Mouse (Mus musculus) spleen, adult 2 months (tissue): ENCODE data around the gene Olfr875. TPM values are rescaled to one million over a fixed set of nuclear protein-coding genes. Genes with fewer than 3 reads are reported as not detected.

Experiments
- DNase-seq, 2 experiments: peaks; one replicate each; pipeline versions ENCODE4 v3.0.0 to v3.0.0-alpha.2; 2012 to 2021; ENCODE audit warnings: low spot score in 2 of 2, low read depth in 1 of 2
- H3K27ac ChIP-seq: fragments of 200-500 bp; 2 replicates; pipeline ENCODE4 v1.5.1; 2012; ENCODE audit warnings: low read length, inconsistent platforms; ENCODE audit not compliant: insufficient read depth
- H3K27me3 ChIP-seq: fragments of 200-500 bp; 2 replicates; pipeline ENCODE4 v1.6.1; 2012; ENCODE audit warnings: mild to moderate bottlenecking, moderate library complexity, low read length, inconsistent platforms; ENCODE audit not compliant: control insufficient read depth, insufficient read depth
- H3K36me3 ChIP-seq: fragments of 200-500 bp; 2 replicates; pipeline ENCODE4 v1.6.1; 2012; ENCODE audit warnings: mild to moderate bottlenecking, low read length, inconsistent platforms; ENCODE audit not compliant: control insufficient read depth, insufficient read depth
- H3K4me1 ChIP-seq: fragments of 200-500 bp; 2 replicates; pipeline ENCODE4 v1.6.1; 2011; ENCODE audit warnings: inconsistent platforms; ENCODE audit not compliant: control insufficient read depth, insufficient read depth, insufficient read length
- H3K4me3 ChIP-seq: fragments of 200-500 bp; 2 replicates; pipeline ENCODE4 v1.5.1; 2011; ENCODE audit warnings: mild to moderate bottlenecking, inconsistent platforms; ENCODE audit not compliant: insufficient read depth, insufficient read length; ENCODE audit errors: extremely low read depth
- CTCF ChIP-seq: fragments of 200-500 bp; IDR thresholded peaks from 2 replicates; pipeline ENCODE4 v1.5.1; 2011; ENCODE audit warnings: mild to moderate bottlenecking, inconsistent platforms; ENCODE audit not compliant: insufficient read depth, insufficient read length, insufficient replicate concordance; ENCODE audit errors: extremely low read depth
- POLR2A ChIP-seq: fragments of 200-500 bp; IDR thresholded peaks from 2 replicates; pipeline ENCODE4 v1.6.1; 2011; ENCODE audit warnings: low read depth, low read length, inconsistent platforms
- WGBS: fragments of 180-500 bp; shearing (Covaris S2); methylation state at CpG from one replicate; pipeline ENCODE4 v1.1.7; 2018; 5-methylcytosine and 5-hydroxymethylcytosine counted together
- polyA plus RNA-seq: library from polyadenylated mRNA; depleted of rRNA; stranded (reverse); fragments of >200 nt; gene quantifications from 2 replicates; pipeline ENCODE4 v1.2.3, GENCODE M21; 2012; rRNA removed

Olfr875 gene
- not detected in 2 replicates for polyA plus RNA-seq

- Histone ChIP-seq H3K36me3 (no peaks in the 10 kb centered on the region), H3K27me3 (no peaks in the 10 kb centered on the region), H3K27ac (no peak within 1 kb of the TSS), H3K4me1 (no peaks in the 10 kb centered on the region), H3K4me3 (no peak within 1 kb of the TSS)
- 22% methylated on average over 2 of the region's 2 CpGs for whole genome bisulfite sequencing
- no peak for DNase-seq
- TF ChIP-seq POLR2A (no peak), CTCF (no peak)
These were observed at the start of gene Olfr875 for GRCm38 (mm10) chr9:37771759-37772158. Gene Olfr875 (plus strand): TSS chr9:37771857.

GRCm38 (mm10) chr9:37734310-37734709, 37.3 kb upstream of the Olfr875 start:
- H3K36me3 ChIP-seq: no peaks in the 10 kb centered on the region
- no peaks in the 10 kb centered on the region for H3K4me1 ChIP-seq
- TF ChIP-seq CTCF: no peak
- no peak for TF ChIP-seq POLR2A
- WGBS: 93% methylated on average over 1 of the region's 1 CpGs
- H3K4me3 ChIP-seq: no peak overlapping the region
- DNase-seq: no peak
- no peak overlapping the region for H3K27ac ChIP-seq
- no peaks in the 10 kb centered on the region for H3K27me3 ChIP-seq

GRCm38 (mm10) chr9:37744806-37745205, 26.9 kb upstream of the Olfr875 start, which contains the start of gene Olfr874:
Gene Olfr874 (plus strand): TSS chr9:37745106.
- Histone ChIP-seq H3K4me3 (no peak within 1 kb of the TSS), H3K36me3 (no peaks in the 10 kb centered on the region), H3K27ac (no peak within 1 kb of the TSS), H3K4me1 (no peaks in the 10 kb centered on the region), H3K27me3 (no peaks in the 10 kb centered on the region)
- no peak for DNase-seq
- no peak for TF ChIP-seq CTCF
- no peak for TF ChIP-seq POLR2A

- H3K27ac ChIP-seq: no peak overlapping the region
- no peak for DNase-seq
These were observed 21.2 kb upstream of the Olfr875 start for GRCm38 (mm10) chr9:37750319-37751075.

GRCm38 (mm10) chr9:37751467-37751866, 20.2 kb upstream of the Olfr875 start:
- Histone ChIP-seq H3K4me3 (no peak overlapping the region), H3K4me1 (no peaks in the 10 kb centered on the region), H3K27me3 (no peaks in the 10 kb centered on the region), H3K27ac (no peak overlapping the region), H3K36me3 (no peaks in the 10 kb centered on the region)
- TF ChIP-seq CTCF (no peak), POLR2A (no peak)
- DNase-seq: no peak
- 80% methylated on average over 2 of the region's 2 CpGs for WGBS

More at GRCm38 (mm10) chr9:37750319-37751075, 21.2 kb upstream of the Olfr875 start:
- 71% methylated on average over 7 of the region's 7 CpGs for WGBS
- Histone ChIP-seq H3K27me3 (no peaks in the 10 kb centered on the region), H3K4me3 (no peak overlapping the region), H3K36me3 (no peaks in the 10 kb centered on the region), H3K4me1 (no peaks in the 10 kb centered on the region)
- TF ChIP-seq POLR2A: no peak
- no peak for TF ChIP-seq CTCF

GRCm38 (mm10) chr9:37752006-37752405, 19.7 kb upstream of the Olfr875 start:
- H3K27me3 ChIP-seq: no peaks in the 10 kb centered on the region
- DNase-seq: no peak
- no peaks in the 10 kb centered on the region for H3K4me1 ChIP-seq
- no peak overlapping the region for H3K4me3 ChIP-seq
- TF ChIP-seq CTCF: no peak
- no peak for TF ChIP-seq POLR2A
- WGBS: 74% methylated on average over 4 of the region's 4 CpGs
- H3K27ac ChIP-seq: no peak overlapping the region
- no peaks in the 10 kb centered on the region for H3K36me3 ChIP-seq

GRCm38 (mm10) chr9:37761728-37762127, 9.9 kb upstream of the Olfr875 start:
- Histone ChIP-seq H3K4me1 (no peaks in the 10 kb centered on the region), H3K4me3 (no peak overlapping the region), H3K27me3 (no peaks in the 10 kb centered on the region), H3K36me3 (no peaks in the 10 kb centered on the region), H3K27ac (no peak overlapping the region)
- 90% methylated on average over 2 of the region's 2 CpGs for WGBS
- DNase-seq: no peak
- no peak for TF ChIP-seq POLR2A
- no peak for TF ChIP-seq CTCF
